Mouse (Mus musculus) frontal cortex, postnatal 10 days (tissue): Measurements from ENCODE around the gene Padi4.

Experiments
- DNase-seq, 2 experiments: peaks; one replicate each; pipeline ENCODE4 v3.0.0; 2022; ENCODE audit warnings: low spot score in 2 of 2, mixed read lengths in 1 of 2

Gene Padi4

DNA sequence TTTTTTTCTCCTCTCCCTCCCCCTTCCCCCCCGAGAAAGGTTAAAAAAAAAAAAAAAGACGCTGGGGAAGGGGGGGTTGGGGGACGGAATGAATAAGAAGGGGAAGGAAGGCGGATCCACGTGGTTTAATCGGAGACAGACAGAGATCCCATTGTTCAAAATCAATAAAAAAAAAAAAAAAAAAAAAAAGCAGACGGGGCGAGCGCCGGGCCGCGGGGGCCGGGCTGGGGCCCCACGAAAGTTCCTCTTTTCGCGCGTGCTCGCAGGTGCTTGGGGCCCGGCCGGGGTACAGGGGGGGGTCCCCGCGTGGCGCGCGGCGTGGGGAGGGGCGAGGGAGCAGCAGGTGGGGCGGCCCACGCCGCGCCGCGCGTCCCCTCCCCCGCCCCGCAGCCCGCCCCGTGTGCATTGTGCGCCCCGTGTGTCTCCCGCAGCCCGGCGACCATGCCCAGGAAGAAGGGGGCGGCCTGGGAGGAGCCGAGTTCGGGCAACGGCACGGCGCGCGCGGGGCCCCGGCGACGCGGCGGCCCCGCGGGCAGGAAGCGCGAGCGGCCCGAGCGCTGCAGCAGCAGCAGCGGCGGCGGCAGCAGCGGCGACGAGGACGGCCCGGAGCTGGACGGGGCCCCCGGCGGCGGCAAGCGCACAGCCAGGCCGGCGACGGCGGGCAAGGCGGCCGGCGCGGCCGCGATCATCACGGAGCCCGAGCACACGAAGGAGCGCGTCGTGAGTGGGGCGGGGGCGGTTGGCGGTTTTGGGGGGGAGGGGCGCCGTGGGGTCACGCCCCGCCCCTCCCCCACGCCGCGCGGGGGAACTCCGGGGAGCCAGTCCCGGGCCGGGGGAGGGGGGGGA is 72.1 kb downstream of the Padi4 start:
- DNase-seq = no peak

DNA sequence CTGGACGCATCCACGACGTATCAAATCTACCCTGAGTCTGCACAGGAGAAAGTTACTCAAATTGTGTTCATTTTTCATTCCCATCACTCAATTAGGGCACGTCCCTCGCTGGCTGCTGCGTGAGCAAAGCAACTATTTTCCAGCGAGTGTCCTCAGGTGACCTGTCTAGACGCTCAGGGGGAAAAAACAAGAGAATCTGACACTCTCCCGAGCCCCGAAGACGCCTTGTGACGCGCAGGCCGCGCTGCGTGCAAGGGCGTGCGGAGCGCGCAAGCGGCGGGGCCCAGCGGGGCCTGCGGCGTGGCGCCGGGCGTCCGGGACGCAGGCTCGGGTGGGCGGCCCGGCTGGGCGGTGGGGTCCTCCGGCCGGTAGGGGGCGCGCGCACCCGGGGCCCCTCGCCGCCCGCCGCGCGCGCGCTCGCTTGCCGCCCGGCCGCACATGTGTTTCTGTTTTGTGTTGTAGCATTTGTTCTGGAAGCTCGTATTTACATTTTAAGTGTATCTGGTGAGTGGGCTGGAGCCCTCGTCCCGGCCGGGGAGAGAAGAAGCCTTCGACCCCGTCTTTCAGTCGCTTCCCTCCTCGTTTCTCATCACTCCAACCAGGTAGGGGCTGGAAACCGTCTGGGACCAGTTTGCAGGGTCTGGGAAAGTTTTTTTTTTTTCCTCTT is 72.9 kb downstream of the Padi4 start:
- peak; percentile 53 to 73 for DNase-seq

DNA sequence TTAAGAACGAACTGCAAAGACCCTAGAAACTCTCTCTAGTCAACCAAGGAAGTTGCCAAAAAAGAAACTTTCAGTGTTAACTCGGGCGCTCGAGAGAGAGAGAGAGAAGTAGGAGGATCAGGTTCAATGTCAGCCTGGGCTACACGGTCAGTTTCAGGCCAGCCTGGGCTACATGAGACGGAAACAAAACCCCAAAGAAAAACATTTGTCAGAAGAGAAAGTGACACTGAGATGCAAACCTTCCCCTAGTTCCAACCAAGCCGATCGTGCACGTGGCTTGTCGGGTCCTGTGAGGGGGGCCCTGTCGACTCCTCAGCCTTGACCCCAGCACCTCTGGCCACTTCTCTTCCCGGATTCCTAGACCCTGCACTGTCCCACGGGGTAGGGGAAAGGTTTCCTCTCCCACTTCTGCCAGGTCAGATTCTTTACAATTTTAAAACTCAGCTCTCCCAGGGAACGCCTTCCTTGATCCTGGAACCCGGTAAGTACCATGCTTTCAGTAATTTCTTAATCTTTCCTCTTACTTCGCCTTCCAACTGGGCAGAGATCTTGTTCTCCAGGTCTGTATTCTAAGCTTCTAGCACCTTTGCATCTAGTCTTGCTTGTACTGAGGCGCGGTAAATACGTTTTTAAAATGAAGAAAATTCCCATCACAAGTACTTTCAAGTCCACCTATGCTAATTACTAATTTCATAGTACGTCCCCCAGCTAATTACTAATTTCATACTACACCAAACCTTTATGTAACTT is 73.6 kb downstream of the Padi4 start, which contains the start of gene Rcc2:
Rcc2 (plus strand) TSS at position 273 of the 750 bp plus-strand sequence.
- no peak for DNase-seq

DNA sequence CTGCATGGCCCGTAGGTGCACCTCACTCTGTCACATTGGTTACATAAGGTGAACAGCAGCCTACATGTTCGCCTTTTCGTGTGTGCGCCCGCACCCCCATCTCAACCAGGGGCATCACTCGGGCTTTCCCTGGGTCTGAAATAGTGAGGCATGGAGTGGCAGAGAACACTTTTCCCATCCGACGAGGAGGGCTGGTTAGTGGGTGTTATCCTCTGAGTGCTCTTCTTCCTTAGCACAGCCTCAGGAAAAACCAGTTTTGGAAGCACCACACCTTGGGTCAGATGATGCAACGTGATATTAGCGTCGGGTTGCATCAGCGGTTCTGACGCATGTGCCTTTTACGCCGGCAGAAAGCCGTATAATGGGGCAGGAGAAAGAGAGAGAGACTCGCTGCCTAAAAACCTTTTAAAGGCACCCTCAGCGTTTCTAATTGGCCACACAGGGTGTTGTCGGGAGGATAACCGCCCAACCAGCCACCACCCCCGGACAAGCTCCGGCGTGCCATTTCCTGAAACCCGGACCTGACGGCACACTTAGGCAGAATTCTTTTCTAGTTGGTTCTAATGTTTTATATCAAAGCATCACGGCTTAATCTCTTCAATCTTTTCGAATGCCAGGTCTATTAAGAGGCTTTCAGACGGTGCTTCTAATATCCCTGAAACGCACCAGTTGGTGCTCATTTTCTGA is 74.5 kb downstream of the Padi4 start:
- peak in 1 of 2 experiments; percentile 45 for DNase-seq
